Mouse (Mus musculus) B cell, adult 2 months (primary cell): ENCODE data around the gene Tcam1.

Source experiments
- DNase-seq, 2 experiments: peaks; one replicate each; pipeline ENCODE4 v3.0.0; 2022

Tcam1 gene

DNA sequence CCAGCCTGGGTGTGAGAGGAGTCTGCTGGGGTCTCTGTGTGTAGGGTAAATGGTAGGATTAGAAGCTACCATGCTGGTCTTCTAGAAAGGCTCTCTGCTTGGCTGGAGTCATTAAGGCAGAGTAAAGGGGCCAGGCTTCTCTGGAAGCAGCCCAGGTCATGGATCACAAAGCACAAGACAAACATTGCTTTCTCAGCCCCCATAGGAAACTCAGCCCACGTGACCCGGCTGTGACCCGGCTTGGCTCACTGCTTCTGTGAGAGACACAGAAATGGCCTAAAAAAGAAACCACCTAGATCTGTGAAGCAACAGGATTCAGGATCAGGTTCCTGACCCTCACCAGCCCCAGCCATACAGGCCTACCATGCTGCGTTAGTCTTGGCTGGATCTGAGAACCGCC lies 48.4 kb downstream of the Tcam1 start:
- DNase-seq = peak; percentile 81 to 83

GRCm38 (mm10) chr11:106325566-106326206 lies 49.2 kb downstream of the Tcam1 start:
- DNase-seq = peak; percentile 89

DNA sequence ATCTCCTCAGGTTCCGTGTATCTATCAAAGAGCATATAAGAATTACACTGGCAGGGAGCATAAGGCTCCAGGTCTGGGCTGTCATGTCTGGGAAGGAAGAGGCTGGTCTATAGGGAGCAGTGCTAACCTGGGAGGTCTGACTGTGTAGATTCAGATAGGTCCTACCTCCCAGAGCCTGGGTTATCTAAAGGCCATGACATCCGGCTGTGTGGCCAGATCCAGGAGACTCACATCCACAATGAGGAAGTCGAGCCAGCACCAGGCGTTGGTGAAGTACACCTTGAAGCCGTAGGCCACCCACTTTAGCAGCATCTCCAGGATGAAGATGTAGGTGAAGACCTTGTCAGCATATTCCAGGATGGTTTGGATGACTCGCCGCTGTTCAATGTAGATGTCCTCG lies 50.0 kb downstream of the Tcam1 start:
- no peak for DNase-seq

GRCm38 (mm10) chr11:106328521-106328920 lies 52.0 kb downstream of the Tcam1 start:
- DNase-seq = no peak

DNA sequence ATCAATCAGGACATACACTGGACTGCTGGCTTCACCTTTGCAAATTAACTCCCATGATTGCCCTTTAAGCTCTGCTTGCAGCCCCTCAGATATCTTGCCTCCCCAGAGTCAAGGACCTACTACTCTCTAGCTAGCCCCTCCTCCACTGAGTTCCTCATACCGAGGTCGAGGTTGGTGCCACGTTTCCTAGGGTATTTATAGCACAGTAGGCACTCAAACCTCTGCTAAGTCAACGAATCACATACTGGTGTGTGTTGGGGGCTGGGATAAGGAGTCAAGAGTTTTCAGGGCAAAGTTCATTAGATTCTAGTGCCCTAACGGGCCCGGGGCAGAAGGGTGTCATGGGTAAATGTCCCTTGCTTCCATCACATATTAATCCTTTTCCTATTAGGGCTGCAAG lies 52.7 kb downstream of the Tcam1 start:
- peak in 1 of 2 experiments; percentile 3 for DNase-seq

DNA sequence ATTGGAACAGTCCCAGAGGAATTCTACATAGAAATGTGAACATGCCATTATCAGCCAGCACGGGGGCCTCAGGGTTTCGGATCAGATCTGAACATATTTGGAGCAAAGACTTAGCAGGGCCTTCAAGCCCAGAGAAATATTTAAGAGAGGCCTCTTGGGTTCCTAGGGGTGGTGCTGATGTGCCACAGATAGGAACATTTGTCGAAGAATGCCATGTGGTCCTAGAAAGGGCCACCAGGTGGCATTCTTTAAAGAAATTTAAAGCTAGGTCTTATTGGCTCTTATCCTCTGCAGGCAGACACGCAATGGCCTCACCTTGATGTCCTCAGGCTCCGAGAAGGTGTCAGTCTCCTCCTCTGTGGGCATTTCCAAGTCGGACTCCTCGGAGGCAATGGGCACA lies 53.2 kb downstream of the Tcam1 start:
- peak; percentile 71 to 77 for DNase-seq

GRCm38 (mm10) chr11:106332458-106332857 lies 56.0 kb downstream of the Tcam1 start:
- no peak for DNase-seq

DNA sequence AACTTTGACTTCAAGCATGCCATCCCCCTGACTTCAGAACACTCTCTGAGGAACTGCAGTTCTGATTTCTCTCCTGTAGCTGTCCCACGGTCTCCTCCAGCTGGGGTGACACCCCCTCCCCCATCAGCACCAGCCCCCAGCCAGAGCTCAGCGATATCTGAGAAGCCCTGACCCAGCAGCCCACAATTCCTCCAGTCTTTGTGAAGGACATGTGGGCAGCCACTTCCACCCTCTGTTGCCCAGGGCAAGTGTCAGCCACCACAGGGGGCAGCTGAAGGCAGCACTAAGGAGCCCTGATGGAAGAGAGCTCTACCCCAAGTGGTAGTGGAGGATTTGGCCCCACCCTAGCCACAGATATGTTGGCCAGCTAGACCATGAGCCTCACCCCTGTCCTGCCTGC lies 57.6 kb downstream of the Tcam1 start:
- DNase-seq = no peak

DNA sequence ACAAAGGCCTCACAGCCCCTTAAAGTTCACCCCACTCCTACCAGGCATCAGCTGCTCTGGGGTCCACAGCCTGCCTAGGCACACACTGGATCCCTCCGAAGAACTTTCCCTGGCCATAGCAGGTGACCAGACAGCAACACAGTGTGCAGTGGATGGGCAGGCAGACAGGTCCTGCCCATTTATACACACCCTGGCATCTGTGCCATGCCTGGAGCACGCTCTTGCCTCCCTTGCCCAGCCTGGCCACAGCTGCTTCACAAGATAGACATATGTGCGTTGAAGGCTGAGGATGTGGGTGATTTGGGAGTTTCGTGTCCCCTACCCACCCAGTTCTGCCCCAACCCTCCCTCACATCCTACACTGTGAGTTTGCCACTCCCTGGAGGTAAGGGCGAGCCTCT lies 61.6 kb downstream of the Tcam1 start:
- DNase-seq = no peak
